Mouse (Mus musculus): Measurements from ENCODE around the gene Irgm2. TPM values are rescaled to one million over a fixed set of nuclear protein-coding genes. Genes with fewer than 3 reads are reported as not detected.
A peak's percentile ranks its signal among the peaks of the same experiment; 100 is the strongest.
"Not testable (repeated sequence)": the region's sequence is repeated elsewhere in the genome, so short reads cannot be mapped to it uniquely, and the experiment has no call there.

Irgm2 gene
- polyA plus RNA-seq, 1 experiment from 2014 or later = 1.3 TPM

DNA sequence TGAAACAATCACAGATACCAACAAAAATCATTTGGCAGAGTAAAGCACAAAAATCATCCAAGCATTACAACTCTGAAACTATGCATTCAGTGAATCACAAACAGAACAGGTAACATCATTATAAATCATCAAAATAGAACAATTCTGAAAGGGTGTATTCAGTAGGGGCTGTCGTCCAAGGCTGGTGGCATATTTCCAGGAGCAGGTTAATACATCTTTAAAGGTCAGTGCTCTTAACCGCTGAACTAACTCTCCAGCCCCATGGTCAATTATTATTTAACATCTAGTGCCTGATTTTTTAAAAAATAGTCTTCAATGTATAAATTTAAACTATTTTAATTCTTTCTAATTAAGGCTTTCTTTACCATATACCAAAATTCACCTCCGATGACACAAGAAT is 35.1 kb downstream of the Irgm2 start:
- 84% methylated on average over 3 of the region's 3 CpGs for WGBS
- H3K27ac ChIP-seq (replicated peaks; ENCODE audit: low read depth, low read length); H3K4me3 ChIP-seq (replicated peaks; ENCODE audit: low read depth, low read length); DNase-seq; ATAC-seq (ENCODE audit: low FRiP score, low TSS enrichment); H3K9ac ChIP-seq (replicated peaks; ENCODE audit: low read length); H3K9me3 ChIP-seq (ENCODE audit: control insufficient read depth, low read length); H3K4me2 ChIP-seq (ENCODE audit: low read length); H3K36me3 ChIP-seq (ENCODE audit: control insufficient read depth, insufficient read depth, low read length); H3K27me3 ChIP-seq (ENCODE audit: control insufficient read depth, insufficient read depth, low read length); H3K4me1 ChIP-seq (ENCODE audit: control insufficient read depth, insufficient read depth, low read length): not testable (repeated sequence)

DNA sequence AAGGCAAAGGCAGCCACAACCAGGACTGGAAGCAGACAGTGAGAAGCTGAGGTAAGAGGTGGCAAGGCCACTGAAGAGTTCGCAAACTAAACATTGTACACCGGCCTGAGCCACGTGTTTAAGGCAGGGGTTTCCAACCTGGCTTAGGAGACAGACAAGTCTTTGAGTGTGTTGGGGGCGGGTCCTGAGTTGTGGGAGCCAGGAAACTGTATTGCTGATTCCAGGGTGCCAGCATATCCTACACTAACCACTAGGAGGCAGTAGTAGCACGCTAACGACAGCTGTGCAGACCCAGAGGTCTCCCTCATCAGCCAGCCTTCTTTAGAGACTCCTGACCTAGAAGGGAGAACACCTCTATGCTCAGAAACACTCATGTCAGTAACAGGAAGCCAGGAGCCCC is 35.7 kb downstream of the Irgm2 start:
- no peak overlapping the region for H3K27ac ChIP-seq (replicated peaks; ENCODE audit: low read depth, low read length)
- 0 out of 2 replicates have a peak, but pooled peaks cover 4% of the 10 kb centered on the region for H3K4me1 ChIP-seq (ENCODE audit: control insufficient read depth, insufficient read depth, low read length)
- H3K4me2 ChIP-seq (ENCODE audit: low read length) = no peak overlapping the region
- H3K4me3 ChIP-seq (replicated peaks; ENCODE audit: low read depth, low read length) = no peak overlapping the region
- WGBS = 17% methylated on average over 6 of the region's 6 CpGs
- ATAC-seq (ENCODE audit: low FRiP score, low TSS enrichment) (no peak), DNase-seq (peak; percentile 38)
- no peaks in the 10 kb centered on the region for H3K27me3 ChIP-seq (ENCODE audit: control insufficient read depth, insufficient read depth, low read length)
- H3K36me3 ChIP-seq (ENCODE audit: control insufficient read depth, insufficient read depth, low read length) = no peaks in the 10 kb centered on the region
- no peaks in the 10 kb centered on the region for H3K9me3 ChIP-seq (ENCODE audit: control insufficient read depth, low read length)
- H3K9ac ChIP-seq (replicated peaks; ENCODE audit: low read length) = no peak overlapping the region

GRCm38 (mm10) chr11:58238840-58239791 is 39.7 kb downstream of the Irgm2 start:
- DNase-seq (peak; percentile 69), ATAC-seq (ENCODE audit: low FRiP score, low TSS enrichment) (peak; percentile 64; the same call in 1 of the 2 replicates)
- WGBS = 2% methylated on average over 37 of the region's 37 CpGs
- Histone ChIP-seq H3K9me3 (ENCODE audit: control insufficient read depth, low read length) (no peaks in the 10 kb centered on the region), H3K27me3 (ENCODE audit: control insufficient read depth, insufficient read depth, low read length) (no peaks in the 10 kb centered on the region), H3K4me2 (ENCODE audit: low read length) (peak overlapping the region; percentile 58), H3K36me3 (ENCODE audit: control insufficient read depth, insufficient read depth, low read length) (no peaks in the 10 kb centered on the region), H3K4me3 (replicated peaks; ENCODE audit: low read depth, low read length) (peak overlapping the region; percentile 38), H3K9ac (replicated peaks; ENCODE audit: low read length) (peak overlapping the region; percentile 34), H3K4me1 (ENCODE audit: control insufficient read depth, insufficient read depth, low read length) (no peaks in the 10 kb centered on the region), H3K27ac (replicated peaks; ENCODE audit: low read depth, low read length) (no peak overlapping the region)

DNA sequence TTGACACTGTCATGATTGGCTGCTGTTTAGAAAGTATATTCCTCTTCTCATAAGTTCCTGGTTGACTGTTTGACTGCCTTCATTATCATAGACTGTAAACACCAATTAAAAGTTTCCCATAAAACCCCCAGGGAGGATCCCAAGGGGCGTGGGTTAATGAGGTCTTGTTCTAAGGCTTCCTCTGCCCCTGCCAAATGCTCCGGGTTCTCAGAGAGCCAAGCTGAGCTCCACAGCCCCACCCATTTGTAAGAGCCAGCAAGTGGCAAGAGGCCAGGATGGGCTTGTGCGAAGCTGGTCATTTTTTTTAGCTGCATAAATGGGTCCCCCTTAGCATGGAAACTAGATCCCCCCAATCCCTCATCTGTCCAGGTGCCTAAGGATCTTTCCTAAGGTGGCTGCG is 47.9 kb downstream of the Irgm2 start:
- 61% methylated on average over 4 of the region's 4 CpGs for WGBS
- no peak for DNase-seq
- no peaks in the 10 kb centered on the region for H3K9me3 ChIP-seq (ENCODE audit: control insufficient read depth, low read length)
- no peak overlapping the region for H3K27ac ChIP-seq (replicated peaks; ENCODE audit: low read depth, low read length)
- no peak for ATAC-seq (ENCODE audit: low FRiP score, low TSS enrichment)
- H3K4me2 ChIP-seq (ENCODE audit: low read length) = no peak overlapping the region
- no peak overlapping the region for H3K4me3 ChIP-seq (replicated peaks; ENCODE audit: low read depth, low read length)
- no peaks in the 10 kb centered on the region for H3K36me3 ChIP-seq (ENCODE audit: control insufficient read depth, insufficient read depth, low read length)
- no peaks in the 10 kb centered on the region for H3K4me1 ChIP-seq (ENCODE audit: control insufficient read depth, insufficient read depth, low read length)
- no peak overlapping the region for H3K9ac ChIP-seq (replicated peaks; ENCODE audit: low read length)
- H3K27me3 ChIP-seq (ENCODE audit: control insufficient read depth, insufficient read depth, low read length) = no peaks in the 10 kb centered on the region

GRCm38 (mm10) chr11:58249203-58249981 is 50.0 kb downstream of the Irgm2 start:
- 84% methylated on average over 7 of the region's 7 CpGs for WGBS

GRCm38 (mm10) chr11:58250550-58250949 is 51.1 kb downstream of the Irgm2 start:
- ATAC-seq (ENCODE audit: low FRiP score, low TSS enrichment) = no peak
- Histone ChIP-seq H3K9me3 (ENCODE audit: control insufficient read depth, low read length) (no peaks in the 10 kb centered on the region), H3K4me1 (ENCODE audit: control insufficient read depth, insufficient read depth, low read length) (no peaks in the 10 kb centered on the region), H3K4me3 (replicated peaks; ENCODE audit: low read depth, low read length) (no peak overlapping the region), H3K36me3 (ENCODE audit: control insufficient read depth, insufficient read depth, low read length) (no peaks in the 10 kb centered on the region), H3K27ac (replicated peaks; ENCODE audit: low read depth, low read length) (no peak overlapping the region), H3K27me3 (ENCODE audit: control insufficient read depth, insufficient read depth, low read length) (no peaks in the 10 kb centered on the region), H3K9ac (replicated peaks; ENCODE audit: low read length) (no peak overlapping the region), H3K4me2 (ENCODE audit: low read length) (no peak overlapping the region)
- 42% methylated on average over 5 of the region's 5 CpGs for WGBS
- DNase-seq = no peak

More at GRCm38 (mm10) chr11:58249203-58249981, 50.0 kb downstream of the Irgm2 start:
- Histone ChIP-seq H3K4me3 (replicated peaks; ENCODE audit: low read depth, low read length) (no peak overlapping the region), H3K9me3 (ENCODE audit: control insufficient read depth, low read length) (no peaks in the 10 kb centered on the region), H3K27ac (replicated peaks; ENCODE audit: low read depth, low read length) (no peak overlapping the region), H3K27me3 (ENCODE audit: control insufficient read depth, insufficient read depth, low read length) (no peaks in the 10 kb centered on the region), H3K36me3 (ENCODE audit: control insufficient read depth, insufficient read depth, low read length) (no peaks in the 10 kb centered on the region), H3K4me1 (ENCODE audit: control insufficient read depth, insufficient read depth, low read length) (no peaks in the 10 kb centered on the region), H3K9ac (replicated peaks; ENCODE audit: low read length) (no peak overlapping the region), H3K4me2 (ENCODE audit: low read length) (no peak overlapping the region)
- ATAC-seq (ENCODE audit: low FRiP score, low TSS enrichment) = no peak
- no peak for DNase-seq

DNA sequence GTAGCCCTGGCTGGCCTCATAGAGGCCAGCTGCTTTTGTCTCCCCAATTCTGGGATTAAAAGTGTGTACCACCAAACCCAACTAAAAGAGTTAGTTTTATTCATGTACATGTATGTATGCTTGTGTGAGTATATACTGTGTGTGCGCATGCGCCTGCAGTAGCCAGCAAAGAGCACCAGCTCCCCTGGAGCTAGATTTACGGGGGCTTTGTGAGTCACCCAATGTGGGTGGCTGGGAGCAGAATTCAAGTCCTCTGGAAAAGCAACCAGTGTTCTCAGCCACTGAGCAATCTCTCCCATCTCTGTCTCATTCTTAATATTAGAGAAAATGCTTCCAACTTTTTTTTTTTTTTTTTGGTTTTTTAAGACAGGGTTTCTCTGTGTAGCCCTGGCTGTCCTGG is 55.0 kb downstream of the Irgm2 start:
- ATAC-seq (ENCODE audit: low FRiP score, low TSS enrichment) = no peak
- H3K9me3 ChIP-seq (ENCODE audit: control insufficient read depth, low read length) = no peaks in the 10 kb centered on the region
- no peak for DNase-seq
- no peak overlapping the region for H3K4me2 ChIP-seq (ENCODE audit: low read length)
- H3K27me3 ChIP-seq (ENCODE audit: control insufficient read depth, insufficient read depth, low read length) = no peaks in the 10 kb centered on the region
- no peak overlapping the region for H3K4me3 ChIP-seq (replicated peaks; ENCODE audit: low read depth, low read length)
- H3K9ac ChIP-seq (replicated peaks; ENCODE audit: low read length) = no peak overlapping the region
- 93% methylated on average over 3 of the region's 3 CpGs for WGBS
- no peaks in the 10 kb centered on the region for H3K4me1 ChIP-seq (ENCODE audit: control insufficient read depth, insufficient read depth, low read length)
- H3K27ac ChIP-seq (replicated peaks; ENCODE audit: low read depth, low read length) = no peak overlapping the region
- H3K36me3 ChIP-seq (ENCODE audit: control insufficient read depth, insufficient read depth, low read length) = no peaks in the 10 kb centered on the region

DNA sequence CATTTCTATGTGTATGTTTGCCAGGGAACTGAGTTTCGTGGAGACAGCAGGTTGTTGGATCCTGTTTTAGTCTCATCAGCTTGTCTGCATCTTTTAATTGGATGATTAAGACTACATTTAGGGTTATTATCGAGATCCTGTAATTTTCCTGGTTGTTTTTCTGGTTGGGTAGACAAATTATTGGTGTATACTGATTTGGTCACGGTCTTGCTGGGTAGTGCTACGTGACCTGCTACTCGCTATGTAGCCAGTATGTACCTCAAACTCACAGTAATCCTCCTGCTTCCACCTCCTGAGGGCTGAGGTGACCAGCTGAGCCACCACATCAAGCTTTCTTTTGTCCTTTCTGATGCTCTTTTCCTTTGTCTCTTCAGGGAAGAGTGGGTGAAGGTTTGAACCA is 58.4 kb downstream of the Irgm2 start:
- Histone ChIP-seq H3K4me1 (ENCODE audit: control insufficient read depth, insufficient read depth, low read length) (no peaks in the 10 kb centered on the region), H3K27ac (replicated peaks; ENCODE audit: low read depth, low read length) (no peak overlapping the region), H3K4me2 (ENCODE audit: low read length) (no peak overlapping the region), H3K27me3 (ENCODE audit: control insufficient read depth, insufficient read depth, low read length) (no peaks in the 10 kb centered on the region), H3K36me3 (ENCODE audit: control insufficient read depth, insufficient read depth, low read length) (no peaks in the 10 kb centered on the region), H3K9ac (replicated peaks; ENCODE audit: low read length) (no peak overlapping the region), H3K9me3 (ENCODE audit: control insufficient read depth, low read length) (no peaks in the 10 kb centered on the region), H3K4me3 (replicated peaks; ENCODE audit: low read depth, low read length) (no peak overlapping the region)
- 81% methylated on average over 5 of the region's 5 CpGs for WGBS
- no peak for DNase-seq
- ATAC-seq (ENCODE audit: low FRiP score, low TSS enrichment) = no peak
